Mouse (Mus musculus) MEL (cell line): ENCODE measurements at regions not wholly inside any gene's neighbourhood (a gene's known extent, or its start where the extent isn't known, plus 50 kb on each side); places are given as distances from the start of the nearest gene placed in this dataset.

Experiments
- DNase-seq: peaks from one replicate; pipeline ENCODE4 v3.0.0; 2011; ENCODE audit warnings: low read depth, low spot score
- H3K27ac ChIP-seq: 2 replicates; pipeline ENCODE4 v1.5.1; 2012; ENCODE audit warnings: low read depth, mild to moderate bottlenecking, control low read depth, low read length, moderate library complexity; ENCODE audit not compliant: control insufficient read depth
- H3K27me3 ChIP-seq, 2 experiments: fragments of 150-350 bp in 1 of 2; sonication (generic) in 1 of 2; 2 replicates each; pipeline ENCODE4 v1.6.1; 2012; ENCODE audit warnings: low read length in 2 of 2, mild to moderate bottlenecking in 2 of 2, improper control_type of control experiment in 1 of 2, moderate library complexity in 1 of 2; ENCODE audit not compliant: insufficient read depth in 2 of 2, control insufficient read depth in 1 of 2
- H3K36me3 ChIP-seq, 2 experiments: 2 replicates each; pipeline ENCODE4 v1.6.1; 2012 to 2014; ENCODE audit warnings: low read length in 2 of 2, improper control_type of control experiment in 1 of 2, inconsistent platforms in 1 of 2, mild to moderate bottlenecking in 1 of 2; ENCODE audit not compliant: insufficient read depth in 2 of 2, control insufficient read depth in 1 of 2
- H3K4me1 ChIP-seq, 2 experiments: fragments of 150-350 bp in 1 of 2; sonication (generic) in 1 of 2; 2 replicates each; pipeline ENCODE4 v1.6.1; 2012; ENCODE audit warnings: low read length in 2 of 2, improper control_type of control experiment in 1 of 2, mild to moderate bottlenecking in 1 of 2; ENCODE audit not compliant: insufficient read depth in 2 of 2, control insufficient read depth in 1 of 2
- H3K4me3 ChIP-seq, 2 experiments: fragments of 150-350 bp in 1 of 2; sonication (generic) in 1 of 2; 2 replicates each; pipeline ENCODE4 v1.5.1; 2012; ENCODE audit warnings: low read depth in 2 of 2, low read length in 2 of 2, mild to moderate bottlenecking in 2 of 2, moderate library complexity in 2 of 2, control low read depth in 1 of 2, improper control_type of control experiment in 1 of 2; ENCODE audit not compliant: control insufficient read depth in 1 of 2, insufficient read depth in 1 of 2
- H3K79me2 ChIP-seq: 2 replicates; pipeline ENCODE4 v1.6.1; 2012; ENCODE audit warnings: mild to moderate bottlenecking, low read length, moderate library complexity; ENCODE audit not compliant: control insufficient read depth, poor library complexity, insufficient read depth
- H3K9ac ChIP-seq: 2 replicates; pipeline ENCODE4 v1.6.1; 2012; ENCODE audit warnings: low read depth, mild to moderate bottlenecking, control low read depth, low read length, moderate library complexity; ENCODE audit not compliant: control insufficient read depth, poor library complexity, severe bottlenecking
- H3K9me3 ChIP-seq: fragments of 150-350 bp; sonication (generic); replicated peaks from 2 replicates; pipeline ENCODE4 v1.6.1; 2012; ENCODE audit warnings: mild to moderate bottlenecking, low read length, improper control_type of control experiment, moderate library complexity; ENCODE audit not compliant: insufficient read depth
- BHLHE40 ChIP-seq: IDR thresholded peaks from 2 replicates; pipeline ENCODE4 v1.6.1; 2012; ENCODE audit warnings: low read depth, mild to moderate bottlenecking, inconsistent platforms, low read length, improper control_type of control experiment, borderline replicate concordance
- CHD1 ChIP-seq: IDR thresholded peaks from 2 replicates; pipeline ENCODE4 v1.6.1; 2012; ENCODE audit warnings: low read depth, mild to moderate bottlenecking, inconsistent platforms, low read length, improper control_type of control experiment
- CHD2 ChIP-seq: IDR thresholded peaks from 2 replicates; pipeline ENCODE4 v1.6.1; 2011; ENCODE audit warnings: low read length, improper control_type of control experiment
- CTCF ChIP-seq, 3 experiments: IDR thresholded peaks in 2 of 3; conservative IDR thresholded peaks in 1 of 3; 2 replicates each; pipeline ENCODE4 v1.5.1; 2011 to 2012; ENCODE audit warnings: low read length in 3 of 3, low read depth in 2 of 3, mild to moderate bottlenecking in 2 of 3, improper control_type of control experiment in 1 of 3, inconsistent platforms in 1 of 3, mixed read lengths in 1 of 3, moderate library complexity in 1 of 3; ENCODE audit not compliant: control insufficient read depth in 1 of 3, insufficient read depth in 1 of 3, poor library complexity in 1 of 3, severe bottlenecking in 1 of 3
- GABPA ChIP-seq: IDR thresholded peaks from 2 replicates; pipeline ENCODE4 v1.6.1; 2012; ENCODE audit warnings: low read depth, mild to moderate bottlenecking, inconsistent platforms, low read length, improper control_type of control experiment, moderate library complexity
- GATA1 ChIP-seq: IDR thresholded peaks from 2 replicates; pipeline ENCODE4 v1.6.1; 2011; ENCODE audit warnings: low read depth, low read length, improper control_type of control experiment
- KAT2A ChIP-seq: conservative IDR thresholded peaks from 2 replicates; pipeline ENCODE4 v1.6.1; 2012; ENCODE audit warnings: low read depth, low read length, improper control_type of control experiment, inconsistent platforms
- MAFK ChIP-seq: IDR thresholded peaks from 2 replicates; pipeline ENCODE4 v1.6.1; 2011; ENCODE audit warnings: low read depth, mild to moderate bottlenecking, low read length, improper control_type of control experiment, borderline replicate concordance
- MEF2A ChIP-seq: IDR thresholded peaks from 2 replicates; pipeline ENCODE4 v1.6.1; 2014; ENCODE audit warnings: low read depth, mild to moderate bottlenecking, inconsistent platforms, low read length, improper control_type of control experiment; ENCODE audit not compliant: poor library complexity, insufficient replicate concordance, severe bottlenecking; ENCODE audit errors: extremely low read depth
- MXI1 ChIP-seq: IDR thresholded peaks from 2 replicates; pipeline ENCODE4 v1.6.1; 2011; ENCODE audit warnings: mild to moderate bottlenecking, low read depth, low read length, improper control_type of control experiment
- MYB ChIP-seq: IDR thresholded peaks from 2 replicates; pipeline ENCODE4 v1.6.1; 2011; ENCODE audit warnings: mild to moderate bottlenecking, low read depth, low read length, improper control_type of control experiment
- NELFE ChIP-seq: IDR thresholded peaks from 2 replicates; pipeline ENCODE4 v1.6.1; 2011; ENCODE audit warnings: low read depth, low read length, improper control_type of control experiment
- POLR2AphosphoS2 ChIP-seq: IDR thresholded peaks from 2 replicates; pipeline ENCODE4 v1.6.1; 2011; ENCODE audit warnings: low read length, improper control_type of control experiment
- POLR2AphosphoS5 ChIP-seq: IDR thresholded peaks from 2 replicates; pipeline ENCODE4 v1.6.1; 2012; ENCODE audit warnings: low read depth, borderline replicate concordance, mild to moderate bottlenecking, inconsistent platforms, low read length, moderate library complexity, mixed read lengths
- SIN3A ChIP-seq: IDR thresholded peaks from 2 replicates; pipeline ENCODE4 v1.6.1; 2012; ENCODE audit warnings: low read length, improper control_type of control experiment, inconsistent platforms
- TAL1 ChIP-seq: IDR thresholded peaks from 2 replicates; pipeline ENCODE4 v1.6.1; 2012; ENCODE audit warnings: mild to moderate bottlenecking, inconsistent platforms, low read length, moderate library complexity, mixed read lengths
- USF2 ChIP-seq, 2 experiments: IDR thresholded peaks; 2 replicates each; pipeline ENCODE4 v1.6.1; 2011 to 2012; ENCODE audit warnings: improper control_type of control experiment in 2 of 2, low read length in 2 of 2, borderline replicate concordance in 1 of 2, inconsistent platforms in 1 of 2, low read depth in 1 of 2, mild to moderate bottlenecking in 1 of 2; ENCODE audit not compliant: insufficient read depth in 1 of 2
- ZMIZ1 ChIP-seq: IDR thresholded peaks from 2 replicates; pipeline ENCODE4 v1.6.1; 2012; ENCODE audit warnings: low read depth, mild to moderate bottlenecking, inconsistent platforms, low read length, improper control_type of control experiment, moderate library complexity

GRCm38 (mm10) chr15:86781160-86781559, 566.9 kb downstream of the Tbc1d22a start:
- Histone ChIP-seq H3K9ac (no peak overlapping the region), H3K9me3 (no peaks in the 10 kb centered on the region), H3K36me3 (no peaks in the 10 kb centered on the region), H3K27me3 (no peaks in the 10 kb centered on the region), H3K79me2 (no peaks in the 10 kb centered on the region), H3K4me1 (no peaks in the 10 kb centered on the region), H3K4me3 (no peak overlapping the region), H3K27ac (no peak overlapping the region)
- no peak for DNase-seq
- TF ChIP-seq TAL1 (no peak), KAT2A (no peak), SIN3A (no peak), MXI1 (no peak), CHD1 (no peak), BHLHE40 (no peak), MYB (no peak), GABPA (no peak), MAFK (no peak), ZMIZ1 (no peak), POLR2AphosphoS2 (no peak), USF2 (IDR thresholded peaks at IDR 0.05; ENCODE audit: borderline replicate concordance in 1 of 2, insufficient read depth in 1 of 2, low read depth in 1 of 2, low read length in 2 of 2) (no peak), CHD2 (no peak), CTCF (IDR thresholded peaks at IDR 0.05 in 2 of 3, conservative IDR thresholded peaks at IDR 0.05 in 1 of 3; ENCODE audit: control insufficient read depth in 1 of 3, insufficient read depth in 1 of 3, low read depth in 2 of 3, low read length in 3 of 3, poor library complexity in 1 of 3, severe bottlenecking in 1 of 3) (no peak), POLR2AphosphoS5 (no peak), GATA1 (no peak)

- no peak for DNase-seq
- H3K36me3 ChIP-seq: no peaks in the 10 kb centered on the region
- H3K4me1 ChIP-seq: no peaks in the 10 kb centered on the region
- no peaks in the 10 kb centered on the region for H3K9me3 ChIP-seq
- no peak overlapping the region for H3K9ac ChIP-seq
- H3K27me3 ChIP-seq: no peaks in the 10 kb centered on the region
- no peak overlapping the region for H3K4me3 ChIP-seq
- no peak overlapping the region for H3K27ac ChIP-seq
- TF ChIP-seq MEF2A (no peak), NELFE (no peak)
- no peaks in the 10 kb centered on the region for H3K79me2 ChIP-seq
These were observed 580.5 kb downstream of the Tbc1d22a start for GRCm38 (mm10) chr15:86794716-86795115.
